Mouse (Mus musculus) limb, embryonic 13.5 days (tissue): ENCODE measurements around the gene Sema5a. TPM values are rescaled to one million over a fixed set of nuclear protein-coding genes. Genes with fewer than 3 reads are reported as not detected.

Source experiments
- ATAC-seq: fragments of 200-750 bp; cut with Nextera tagmentation; 2 replicates; pipeline ENCODE4 v1.8.0; 2017; ENCODE audit warnings: low read depth, moderate number of reproducible peaks, moderate TSS enrichment; ENCODE audit not compliant: low FRiP score
- H3K27ac ChIP-seq: fragments of 300-500 bp; sonication (generic); 2 replicates; pipeline ENCODE4 v1.5.1; 2015; ENCODE audit warnings: inconsistent platforms, mild to moderate bottlenecking, moderate library complexity
- H3K27me3 ChIP-seq: fragments of 300-500 bp; sonication (generic); 2 replicates; pipeline ENCODE4 v1.6.1; 2015; ENCODE audit warnings: mild to moderate bottlenecking, inconsistent platforms
- H3K36me3 ChIP-seq: fragments of 300-500 bp; sonication (generic); 2 replicates; pipeline ENCODE4 v1.6.1; 2015; ENCODE audit warnings: inconsistent platforms, mild to moderate bottlenecking, moderate library complexity
- H3K4me1 ChIP-seq: fragments of 300-500 bp; sonication (generic); 2 replicates; pipeline ENCODE4 v1.6.1; 2015; ENCODE audit warnings: inconsistent platforms
- H3K4me2 ChIP-seq: fragments of 300-500 bp; sonication (generic); replicated peaks from 2 replicates; pipeline ENCODE4 v1.6.1; 2015; ENCODE audit warnings: inconsistent platforms, mild to moderate bottlenecking, moderate library complexity
- H3K4me3 ChIP-seq: fragments of 300-500 bp; sonication (generic); 2 replicates; pipeline ENCODE4 v1.5.1; 2015; ENCODE audit warnings: moderate library complexity, mild to moderate bottlenecking, inconsistent platforms
- H3K9ac ChIP-seq: fragments of 300-500 bp; sonication (generic); 2 replicates; pipeline ENCODE4 v1.6.1; 2015; ENCODE audit warnings: mild to moderate bottlenecking, inconsistent platforms
- H3K9me3 ChIP-seq: fragments of 300-500 bp; sonication (generic); 2 replicates; pipeline ENCODE4 v1.6.1; 2016; ENCODE audit warnings: inconsistent platforms
- WGBS: fragments of 180-500 bp; shearing (Covaris S2); methylation state at CpG from one replicate; pipeline ENCODE4 v1.1.7; 2015; 5-methylcytosine and 5-hydroxymethylcytosine counted together
- polyA plus RNA-seq: library from polyadenylated mRNA; unstranded; fragments of >200 nt; fragmentation: Nextera tagmentation; extraction: Ambion mirVana; gene quantifications from 2 replicates; pipeline ENCODE4 v1.2.1, GENCODE M21; 2015

Sema5a gene
- polyA plus RNA-seq, 1 experiment from 2014 or later: 42.2 TPM

- ATAC-seq: no peak
- no peaks in the 10 kb centered on the region for H3K9me3 ChIP-seq
- peaks cover 14% of the 10 kb centered on the region for H3K36me3 ChIP-seq
- no peak overlapping the region for H3K9ac ChIP-seq
- H3K4me3 ChIP-seq: no peak overlapping the region
- H3K27ac ChIP-seq: no peak overlapping the region
- H3K4me2 ChIP-seq: no peak overlapping the region
- H3K4me1 ChIP-seq: peaks cover 17% of the 10 kb centered on the region
- 95% methylated on average over 8 of the region's 8 CpGs for WGBS
- peaks cover 9% of the 10 kb centered on the region; the same call in 1 of the 2 replicates for H3K27me3 ChIP-seq
Observed at GRCm38 (mm10) chr15:32633713-32634112, 389.1 kb downstream of the Sema5a start.

GRCm38 (mm10) chr15:32637879-32638278, 393.3 kb downstream of the Sema5a start:
- H3K36me3 ChIP-seq: peaks cover 8% of the 10 kb centered on the region; the same call in 1 of the 2 replicates
- H3K4me2 ChIP-seq: no peak overlapping the region
- whole genome bisulfite sequencing: 20% methylated on average over 3 of the region's 3 CpGs
- H3K4me3 ChIP-seq: no peak overlapping the region
- peak overlapping the region; percentile 67 for H3K27ac ChIP-seq
- H3K27me3 ChIP-seq: peaks cover 9% of the 10 kb centered on the region; the same call in 1 of the 2 replicates
- ATAC-seq: peak; percentile 67; the same call in 1 of the 2 replicates
- H3K9me3 ChIP-seq: no peaks in the 10 kb centered on the region
- H3K4me1 ChIP-seq: peaks cover 29% of the 10 kb centered on the region
- no peak overlapping the region for H3K9ac ChIP-seq

GRCm38 (mm10) chr15:32647061-32647687, 402.6 kb downstream of the Sema5a start:
- 73% methylated on average over 1 of the region's 1 CpGs for WGBS
- ATAC-seq: no peak

DNA sequence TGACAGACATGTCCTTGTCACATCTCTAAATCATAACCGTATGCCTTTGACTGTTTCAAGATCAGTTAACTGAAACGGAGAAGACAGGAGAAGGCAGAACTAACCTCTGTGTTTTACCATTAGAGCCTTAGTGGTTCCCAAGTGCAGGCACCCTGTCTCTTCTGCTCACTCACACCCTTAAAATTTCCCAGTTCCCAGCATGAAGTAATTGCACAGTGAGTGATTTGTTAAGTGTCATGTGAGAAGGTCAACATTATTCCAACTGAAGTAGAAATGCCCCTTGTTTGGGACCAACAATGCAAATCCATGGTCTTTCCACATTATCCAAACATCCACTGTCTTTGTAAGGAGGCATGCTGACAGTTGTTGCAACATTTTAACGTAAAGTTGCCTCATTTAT, 409.4 kb downstream of the Sema5a start:
- Histone ChIP-seq H3K4me1 (no peaks in the 10 kb centered on the region), H3K27ac (no peak overlapping the region), H3K4me3 (no peak overlapping the region), H3K36me3 (no peaks in the 10 kb centered on the region), H3K9ac (no peak overlapping the region), H3K4me2 (no peak overlapping the region), H3K9me3 (no peaks in the 10 kb centered on the region), H3K27me3 (no peaks in the 10 kb centered on the region)
- ATAC-seq: no peak
- 34% methylated on average over 3 of the region's 3 CpGs for WGBS

More at GRCm38 (mm10) chr15:32647061-32647687, 402.6 kb downstream of the Sema5a start:
- Histone ChIP-seq H3K9me3 (no peaks in the 10 kb centered on the region), H3K27ac (no peak overlapping the region), H3K4me2 (no peak overlapping the region), H3K36me3 (no peaks in the 10 kb centered on the region), H3K4me1 (no peaks in the 10 kb centered on the region), H3K9ac (no peak overlapping the region), H3K27me3 (no peaks in the 10 kb centered on the region), H3K4me3 (no peak overlapping the region)

- H3K4me2 ChIP-seq: no peak overlapping the region
- WGBS: 46% methylated on average over 4 of the region's 4 CpGs
- ATAC-seq: no peak
- no peak overlapping the region for H3K4me3 ChIP-seq
- H3K36me3 ChIP-seq: no peaks in the 10 kb centered on the region
- H3K9me3 ChIP-seq: no peaks in the 10 kb centered on the region
- no peaks in the 10 kb centered on the region for H3K4me1 ChIP-seq
- H3K9ac ChIP-seq: no peak overlapping the region
- no peaks in the 10 kb centered on the region for H3K27me3 ChIP-seq
- no peak overlapping the region for H3K27ac ChIP-seq
Observed at GRCm38 (mm10) chr15:32656017-32656416, 411.4 kb downstream of the Sema5a start.

DNA sequence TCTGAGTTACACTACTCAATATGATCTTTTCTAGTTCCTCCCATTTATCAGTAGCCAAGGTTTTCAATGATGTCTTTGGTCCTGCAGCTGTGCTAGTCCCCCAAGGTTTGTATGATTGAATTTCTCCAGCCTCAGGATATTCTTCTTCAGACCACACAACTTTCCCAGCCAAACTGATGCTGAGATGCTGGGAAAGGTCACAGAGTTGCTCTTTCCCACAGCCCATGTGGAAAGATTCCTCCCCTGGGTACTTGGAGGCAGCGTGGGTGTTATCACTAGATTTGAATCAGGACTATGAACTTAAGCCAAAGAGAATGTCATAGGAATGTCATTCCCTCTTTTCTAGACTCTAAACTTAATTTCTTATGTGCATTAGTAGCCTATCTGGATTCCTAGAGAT, 431.8 kb downstream of the Sema5a start:
- Histone ChIP-seq H3K27me3 (no peaks in the 10 kb centered on the region), H3K4me1 (no peaks in the 10 kb centered on the region), H3K9ac (no peak overlapping the region), H3K36me3 (peaks cover 25% of the 10 kb centered on the region), H3K27ac (no peak overlapping the region), H3K4me2 (no peak overlapping the region), H3K9me3 (no peaks in the 10 kb centered on the region), H3K4me3 (no peak overlapping the region)
- ATAC-seq: no peak
- WGBS: 88% methylated on average over 1 of the region's 1 CpGs

- H3K9ac ChIP-seq: no peak overlapping the region
- H3K27ac ChIP-seq: no peak overlapping the region
- H3K27me3 ChIP-seq: no peaks in the 10 kb centered on the region
- no peak overlapping the region for H3K4me3 ChIP-seq
- 86% methylated on average over 4 of the region's 4 CpGs for WGBS
- H3K36me3 ChIP-seq: peaks cover 37% of the 10 kb centered on the region
- ATAC-seq: no peak
- no peak overlapping the region for H3K4me2 ChIP-seq
- no peaks in the 10 kb centered on the region for H3K9me3 ChIP-seq
- no peaks in the 10 kb centered on the region for H3K4me1 ChIP-seq
Observed at GRCm38 (mm10) chr15:32685152-32685551, 440.5 kb downstream of the Sema5a start.

DNA sequence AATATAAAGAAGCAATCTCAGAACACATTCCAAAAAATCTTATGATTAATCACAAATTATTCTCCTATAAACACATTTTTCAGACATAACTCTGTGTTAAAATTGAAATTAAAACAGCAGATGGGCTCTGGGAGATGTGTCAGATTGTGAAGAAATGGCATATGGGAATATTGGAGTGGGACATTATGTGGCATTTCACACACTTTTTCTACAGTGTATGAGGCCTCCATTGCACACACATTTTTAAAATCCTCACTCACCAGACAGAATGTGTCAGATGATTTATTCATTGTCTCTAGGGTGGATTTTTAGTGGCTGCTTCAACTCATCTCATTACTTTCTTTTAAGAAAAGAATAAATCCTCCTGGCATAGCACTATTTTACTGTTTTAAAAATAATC, 446.4 kb downstream of the Sema5a start:
- H3K9me3 ChIP-seq: no peaks in the 10 kb centered on the region
- H3K36me3 ChIP-seq: peaks cover 19% of the 10 kb centered on the region; the same call in 1 of the 2 replicates
- no peaks in the 10 kb centered on the region for H3K27me3 ChIP-seq
- no peak overlapping the region for H3K27ac ChIP-seq
- ATAC-seq: no peak
- no peaks in the 10 kb centered on the region for H3K4me1 ChIP-seq
- no peak overlapping the region for H3K4me3 ChIP-seq
- no peak overlapping the region for H3K4me2 ChIP-seq
- H3K9ac ChIP-seq: no peak overlapping the region

DNA sequence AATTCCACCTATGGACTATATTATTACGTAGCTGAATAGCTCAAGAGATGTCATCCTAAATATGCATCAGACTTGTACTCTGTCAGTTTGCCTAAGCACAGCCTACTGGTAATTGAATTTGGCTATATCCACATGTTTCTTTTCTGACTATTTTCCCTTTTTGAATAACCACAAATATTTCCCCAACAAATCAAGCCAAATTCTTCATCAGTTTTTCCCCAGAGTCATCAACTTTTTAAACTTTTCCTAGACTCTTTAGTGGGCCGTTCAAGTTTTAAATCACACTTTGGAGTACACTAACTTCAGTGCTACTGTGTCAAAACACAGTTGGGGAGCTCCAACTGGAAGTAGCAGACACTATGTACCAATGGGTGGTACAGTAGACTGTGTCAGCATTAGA, 448.4 kb downstream of the Sema5a start:
- no peak for ATAC-seq
- H3K4me1 ChIP-seq: no peaks in the 10 kb centered on the region
- no peak overlapping the region for H3K9ac ChIP-seq
- H3K4me3 ChIP-seq: no peak overlapping the region
- WGBS: 84% methylated on average over 2 of the region's 2 CpGs
- peaks cover 9% of the 10 kb centered on the region; the same call in 1 of the 2 replicates for H3K36me3 ChIP-seq
- H3K27me3 ChIP-seq: no peaks in the 10 kb centered on the region
- no peak overlapping the region for H3K4me2 ChIP-seq
- H3K9me3 ChIP-seq: no peaks in the 10 kb centered on the region
- H3K27ac ChIP-seq: no peak overlapping the region

- H3K4me2 ChIP-seq: no peak overlapping the region
- no peaks in the 10 kb centered on the region for H3K4me1 ChIP-seq
- H3K9me3 ChIP-seq: no peaks in the 10 kb centered on the region
- H3K36me3 ChIP-seq: no peaks in the 10 kb centered on the region
- no peak overlapping the region for H3K4me3 ChIP-seq
- H3K27ac ChIP-seq: no peak overlapping the region
- ATAC-seq: no peak
- WGBS: 88% methylated on average over 4 of the region's 4 CpGs
- H3K27me3 ChIP-seq: no peaks in the 10 kb centered on the region
- no peak overlapping the region for H3K9ac ChIP-seq
Observed at GRCm38 (mm10) chr15:32717298-32717985, 472.8 kb downstream of the Sema5a start.

DNA sequence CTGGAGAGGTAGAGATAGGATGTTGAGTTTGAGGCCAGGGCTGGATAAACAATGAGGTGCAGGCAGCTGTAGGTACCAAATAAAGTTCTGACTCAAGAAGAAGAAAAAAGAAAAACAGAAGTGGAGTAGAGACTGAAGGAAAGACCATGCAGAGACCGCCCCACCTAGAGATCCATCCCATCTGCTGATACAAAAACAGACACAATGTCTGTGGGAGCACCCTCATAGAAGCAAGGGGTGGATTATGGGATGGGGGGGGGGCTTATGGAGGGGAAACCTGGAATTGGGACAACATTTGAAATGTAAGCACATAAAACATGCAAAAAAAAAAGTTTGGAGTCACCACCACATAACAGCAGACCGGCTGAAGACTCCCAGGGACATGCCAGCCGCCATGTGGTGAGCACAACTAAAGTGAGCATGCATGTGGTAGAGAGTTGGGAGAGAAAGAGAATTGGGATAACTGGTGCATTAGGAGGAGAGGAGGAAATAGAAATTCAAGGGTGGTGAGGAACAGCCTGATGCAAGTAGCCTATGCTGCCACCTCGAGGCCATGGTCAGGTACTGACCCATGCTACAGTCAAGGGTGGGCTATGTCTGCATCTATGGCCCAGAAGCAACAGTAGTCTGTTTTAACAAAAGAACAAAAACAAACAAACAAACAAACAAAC, 473.8 kb downstream of the Sema5a start:
- no peak overlapping the region for H3K27ac ChIP-seq
- ATAC-seq: peak; percentile 90
- no peak overlapping the region for H3K9ac ChIP-seq
- no peak overlapping the region for H3K4me3 ChIP-seq
- no peak overlapping the region for H3K4me2 ChIP-seq
- no peaks in the 10 kb centered on the region for H3K9me3 ChIP-seq
- WGBS: 38% methylated on average over 4 of the region's 4 CpGs
- H3K27me3 ChIP-seq: no peaks in the 10 kb centered on the region
- no peaks in the 10 kb centered on the region for H3K4me1 ChIP-seq
- no peaks in the 10 kb centered on the region for H3K36me3 ChIP-seq

- no peak overlapping the region for H3K27ac ChIP-seq
- H3K9me3 ChIP-seq: no peaks in the 10 kb centered on the region
- 81% methylated on average over 1 of the region's 1 CpGs for WGBS
- H3K9ac ChIP-seq: no peak overlapping the region
- no peak for ATAC-seq
- H3K27me3 ChIP-seq: no peaks in the 10 kb centered on the region
- H3K36me3 ChIP-seq: no peaks in the 10 kb centered on the region
- no peaks in the 10 kb centered on the region for H3K4me1 ChIP-seq
- H3K4me2 ChIP-seq: no peak overlapping the region
- no peak overlapping the region for H3K4me3 ChIP-seq
Observed at GRCm38 (mm10) chr15:32718964-32719311, 474.3 kb downstream of the Sema5a start.
